Mouse (Mus musculus): ENCODE data around the gene Pphln1. TPM values are rescaled to one million over a fixed set of nuclear protein-coding genes. Genes with fewer than 3 reads are reported as not detected.

The Pphln1 gene
- polyA plus RNA-seq, 1 experiment from 2014 or later: 36.6 TPM

- Histone ChIP-seq H3K27me3 (replicated peaks; ENCODE audit: control insufficient read depth, insufficient read depth, low read length) (no peaks in the 10 kb centered on the region), H3K9me3 (ENCODE audit: control insufficient read depth, low read length) (no peaks in the 10 kb centered on the region), H3K9ac (ENCODE audit: low read depth, low read length) (no peak overlapping the region), H3K4me3 (ENCODE audit: low read length) (no peak overlapping the region), H3K4me2 (ENCODE audit: low read length) (no peak overlapping the region), H3K4me1 (ENCODE audit: control insufficient read depth, insufficient read depth, low read depth, low read length) (no peaks in the 10 kb centered on the region), H3K27ac (ENCODE audit: low read depth, low read length) (no peak overlapping the region), H3K36me3 (ENCODE audit: control insufficient read depth, insufficient read depth, low read length) (no peaks in the 10 kb centered on the region)
- 85% methylated on average over 10 of the region's 10 CpGs for WGBS
- no peak for ATAC-seq
Measured at GRCm38 (mm10) chr15:93481112-93481511, 83.0 kb downstream of the Pphln1 start.

GRCm38 (mm10) chr15:93484261-93484710 is 86.1 kb downstream of the Pphln1 start:
- Histone ChIP-seq H3K4me2 (ENCODE audit: low read length) (no peak overlapping the region), H3K9me3 (ENCODE audit: control insufficient read depth, low read length) (no peaks in the 10 kb centered on the region), H3K9ac (ENCODE audit: low read depth, low read length) (no peak overlapping the region), H3K4me1 (ENCODE audit: control insufficient read depth, insufficient read depth, low read depth, low read length) (no peaks in the 10 kb centered on the region), H3K27ac (ENCODE audit: low read depth, low read length) (no peak overlapping the region), H3K4me3 (ENCODE audit: low read length) (no peak overlapping the region), H3K36me3 (ENCODE audit: control insufficient read depth, insufficient read depth, low read length) (no peaks in the 10 kb centered on the region), H3K27me3 (replicated peaks; ENCODE audit: control insufficient read depth, insufficient read depth, low read length) (no peaks in the 10 kb centered on the region)
- no peak for ATAC-seq
- whole genome bisulfite sequencing: 79% methylated on average over 7 of the region's 7 CpGs

GRCm38 (mm10) chr15:93485252-93485651 is 87.1 kb downstream of the Pphln1 start:
- H3K9ac ChIP-seq (ENCODE audit: low read depth, low read length): no peak overlapping the region
- no peak overlapping the region for H3K27ac ChIP-seq (ENCODE audit: low read depth, low read length)
- no peaks in the 10 kb centered on the region for H3K27me3 ChIP-seq (replicated peaks; ENCODE audit: control insufficient read depth, insufficient read depth, low read length)
- no peak overlapping the region for H3K4me2 ChIP-seq (ENCODE audit: low read length)
- WGBS: 80% methylated on average over 3 of the region's 3 CpGs
- no peaks in the 10 kb centered on the region for H3K9me3 ChIP-seq (ENCODE audit: control insufficient read depth, low read length)
- no peaks in the 10 kb centered on the region for H3K36me3 ChIP-seq (ENCODE audit: control insufficient read depth, insufficient read depth, low read length)
- no peaks in the 10 kb centered on the region for H3K4me1 ChIP-seq (ENCODE audit: control insufficient read depth, insufficient read depth, low read depth, low read length)
- no peak overlapping the region for H3K4me3 ChIP-seq (ENCODE audit: low read length)
- ATAC-seq: no peak

- no peak overlapping the region for H3K4me3 ChIP-seq (ENCODE audit: low read length)
- 81% methylated on average over 7 of the region's 7 CpGs for WGBS
- H3K27me3 ChIP-seq (replicated peaks; ENCODE audit: control insufficient read depth, insufficient read depth, low read length): no peaks in the 10 kb centered on the region
- H3K9ac ChIP-seq (ENCODE audit: low read depth, low read length): no peak overlapping the region
- no peaks in the 10 kb centered on the region for H3K4me1 ChIP-seq (ENCODE audit: control insufficient read depth, insufficient read depth, low read depth, low read length)
- no peak for ATAC-seq
- no peak overlapping the region for H3K4me2 ChIP-seq (ENCODE audit: low read length)
- H3K36me3 ChIP-seq (ENCODE audit: control insufficient read depth, insufficient read depth, low read length): no peaks in the 10 kb centered on the region
- no peak overlapping the region for H3K27ac ChIP-seq (ENCODE audit: low read depth, low read length)
- no peaks in the 10 kb centered on the region for H3K9me3 ChIP-seq (ENCODE audit: control insufficient read depth, low read length)
Measured at GRCm38 (mm10) chr15:93486066-93486465, 87.9 kb downstream of the Pphln1 start.

GRCm38 (mm10) chr15:93489597-93489996 is 91.4 kb downstream of the Pphln1 start:
- Histone ChIP-seq H3K4me1 (ENCODE audit: control insufficient read depth, insufficient read depth, low read depth, low read length) (no peaks in the 10 kb centered on the region), H3K36me3 (ENCODE audit: control insufficient read depth, insufficient read depth, low read length) (no peaks in the 10 kb centered on the region), H3K27me3 (replicated peaks; ENCODE audit: control insufficient read depth, insufficient read depth, low read length) (no peaks in the 10 kb centered on the region), H3K4me2 (ENCODE audit: low read length) (no peak overlapping the region), H3K4me3 (ENCODE audit: low read length) (no peak overlapping the region), H3K9me3 (ENCODE audit: control insufficient read depth, low read length) (no peaks in the 10 kb centered on the region), H3K27ac (ENCODE audit: low read depth, low read length) (no peak overlapping the region), H3K9ac (ENCODE audit: low read depth, low read length) (no peak overlapping the region)
- ATAC-seq: no peak
- WGBS: 84% methylated on average over 4 of the region's 4 CpGs

GRCm38 (mm10) chr15:93494700-93495099 is 96.5 kb downstream of the Pphln1 start:
- Histone ChIP-seq H3K36me3 (ENCODE audit: control insufficient read depth, insufficient read depth, low read length) (0 out of 2 replicates have a peak, but pooled peaks cover 2% of the 10 kb centered on the region), H3K27me3 (replicated peaks; ENCODE audit: control insufficient read depth, insufficient read depth, low read length) (no peaks in the 10 kb centered on the region), H3K4me1 (ENCODE audit: control insufficient read depth, insufficient read depth, low read depth, low read length) (no peaks in the 10 kb centered on the region), H3K27ac (ENCODE audit: low read depth, low read length) (no peak overlapping the region), H3K9me3 (ENCODE audit: control insufficient read depth, low read length) (no peaks in the 10 kb centered on the region), H3K4me2 (ENCODE audit: low read length) (no peak overlapping the region), H3K9ac (ENCODE audit: low read depth, low read length) (no peak overlapping the region), H3K4me3 (ENCODE audit: low read length) (no peak overlapping the region)
- ATAC-seq: no peak
- 89% methylated on average over 7 of the region's 7 CpGs for WGBS

- H3K4me2 ChIP-seq (ENCODE audit: low read length): no peak overlapping the region
- H3K27me3 ChIP-seq (replicated peaks; ENCODE audit: control insufficient read depth, insufficient read depth, low read length): no peaks in the 10 kb centered on the region
- no peaks in the 10 kb centered on the region for H3K9me3 ChIP-seq (ENCODE audit: control insufficient read depth, low read length)
- no peak overlapping the region for H3K27ac ChIP-seq (ENCODE audit: low read depth, low read length)
- ATAC-seq: no peak
- no peaks in the 10 kb centered on the region for H3K4me1 ChIP-seq (ENCODE audit: control insufficient read depth, insufficient read depth, low read depth, low read length)
- H3K4me3 ChIP-seq (ENCODE audit: low read length): no peak overlapping the region
- no peak overlapping the region for H3K9ac ChIP-seq (ENCODE audit: low read depth, low read length)
- peaks cover 19% of the 10 kb centered on the region for H3K36me3 ChIP-seq (ENCODE audit: control insufficient read depth, insufficient read depth, low read length)
- 73% methylated on average over 9 of the region's 9 CpGs for WGBS
Measured at GRCm38 (mm10) chr15:93499866-93500265, 101.7 kb downstream of the Pphln1 start.

GRCm38 (mm10) chr15:93502703-93503102 is 104.6 kb downstream of the Pphln1 start:
- H3K36me3 ChIP-seq (ENCODE audit: control insufficient read depth, insufficient read depth, low read length): peaks cover 23% of the 10 kb centered on the region
- no peak overlapping the region for H3K4me3 ChIP-seq (ENCODE audit: low read length)
- no peaks in the 10 kb centered on the region for H3K4me1 ChIP-seq (ENCODE audit: control insufficient read depth, insufficient read depth, low read depth, low read length)
- no peaks in the 10 kb centered on the region for H3K9me3 ChIP-seq (ENCODE audit: control insufficient read depth, low read length)
- 95% methylated on average over 9 of the region's 9 CpGs for WGBS
- no peak overlapping the region for H3K4me2 ChIP-seq (ENCODE audit: low read length)
- no peak for ATAC-seq
- H3K27ac ChIP-seq (ENCODE audit: low read depth, low read length): no peak overlapping the region
- no peak overlapping the region for H3K9ac ChIP-seq (ENCODE audit: low read depth, low read length)
- no peaks in the 10 kb centered on the region for H3K27me3 ChIP-seq (replicated peaks; ENCODE audit: control insufficient read depth, insufficient read depth, low read length)

GRCm38 (mm10) chr15:93503201-93503745 is 105.1 kb downstream of the Pphln1 start:
- Histone ChIP-seq H3K9ac (ENCODE audit: low read depth, low read length) (no peak overlapping the region), H3K36me3 (ENCODE audit: control insufficient read depth, insufficient read depth, low read length) (peaks cover 23% of the 10 kb centered on the region), H3K27me3 (replicated peaks; ENCODE audit: control insufficient read depth, insufficient read depth, low read length) (no peaks in the 10 kb centered on the region), H3K4me3 (ENCODE audit: low read length) (no peak overlapping the region), H3K27ac (ENCODE audit: low read depth, low read length) (no peak overlapping the region), H3K9me3 (ENCODE audit: control insufficient read depth, low read length) (no peaks in the 10 kb centered on the region), H3K4me2 (ENCODE audit: low read length) (no peak overlapping the region), H3K4me1 (ENCODE audit: control insufficient read depth, insufficient read depth, low read depth, low read length) (no peaks in the 10 kb centered on the region)
- WGBS: 94% methylated on average over 35 of the region's 35 CpGs
- no peak for ATAC-seq

- Histone ChIP-seq H3K4me3 (ENCODE audit: low read length) (no peak overlapping the region), H3K36me3 (ENCODE audit: control insufficient read depth, insufficient read depth, low read length) (peaks cover 24% of the 10 kb centered on the region), H3K9ac (ENCODE audit: low read depth, low read length) (no peak overlapping the region), H3K9me3 (ENCODE audit: control insufficient read depth, low read length) (no peaks in the 10 kb centered on the region), H3K4me1 (ENCODE audit: control insufficient read depth, insufficient read depth, low read depth, low read length) (no peaks in the 10 kb centered on the region), H3K27ac (ENCODE audit: low read depth, low read length) (no peak overlapping the region), H3K27me3 (replicated peaks; ENCODE audit: control insufficient read depth, insufficient read depth, low read length) (no peaks in the 10 kb centered on the region), H3K4me2 (ENCODE audit: low read length) (no peak overlapping the region)
- WGBS: 89% methylated on average over 17 of the region's 17 CpGs
- ATAC-seq: no peak
Measured at GRCm38 (mm10) chr15:93504808-93505207, 106.7 kb downstream of the Pphln1 start.

Measured in hindbrain, embryonic 16.5 days (tissue).